Mouse (Mus musculus): ENCODE measurements around the gene Heatr5a.

Gene Heatr5a

GRCm38 (mm10) chr12:51972269-51973065, 1.3 kb upstream of the Heatr5a start:
- peak in 1 of 2 experiments; percentile 39 for DNase-seq (ENCODE audit: low spot score in 2 of 2)

- DNase-seq (ENCODE audit: low spot score in 2 of 2), result peak in 1 of 2 experiments; percentile 67
Measured at GRCm38 (mm10) chr12:51970352-51971069, 610 bp downstream of the Heatr5a start.

- no peak for DNase-seq (ENCODE audit: low spot score in 2 of 2)
Measured at GRCm38 (mm10) chr12:51969876-51970275, 1.2 kb downstream of the Heatr5a start.

GRCm38 (mm10) chr12:51969092-51969491, 2.0 kb downstream of the Heatr5a start:
- no peak for DNase-seq (ENCODE audit: low spot score in 2 of 2)

- no peak for DNase-seq (ENCODE audit: low spot score in 2 of 2)
Measured at GRCm38 (mm10) chr12:51967915-51968595, 3.1 kb downstream of the Heatr5a start.

- no peak for DNase-seq (ENCODE audit: low spot score in 2 of 2)
Measured at GRCm38 (mm10) chr12:51957626-51958025, 13.5 kb downstream of the Heatr5a start.

GRCm38 (mm10) chr12:51952309-51952708, 18.8 kb downstream of the Heatr5a start:
- no peak for DNase-seq (ENCODE audit: low spot score in 2 of 2)

- no peak for DNase-seq (ENCODE audit: low spot score in 2 of 2)
Measured at GRCm38 (mm10) chr12:51947498-51947945, 23.6 kb downstream of the Heatr5a start.

- no peak for DNase-seq (ENCODE audit: low spot score in 2 of 2)
Measured at GRCm38 (mm10) chr12:51945331-51945730, 25.8 kb downstream of the Heatr5a start.

- DNase-seq (ENCODE audit: low spot score in 2 of 2), result no peak
Measured at GRCm38 (mm10) chr12:51939848-51940247, 31.3 kb downstream of the Heatr5a start.

GRCm38 (mm10) chr12:51937938-51938337, 33.2 kb downstream of the Heatr5a start:
- DNase-seq (ENCODE audit: low spot score in 2 of 2), result no peak

- no peak for DNase-seq (ENCODE audit: low spot score in 2 of 2)
Measured at GRCm38 (mm10) chr12:51929630-51930029, 41.5 kb downstream of the Heatr5a start.

GRCm38 (mm10) chr12:51917191-51917590, 53.9 kb downstream of the Heatr5a start:
- DNase-seq (ENCODE audit: low spot score in 2 of 2), result no peak

GRCm38 (mm10) chr12:51914903-51915670, 56.0 kb downstream of the Heatr5a start:
- DNase-seq (ENCODE audit: low spot score in 2 of 2), result no peak

- DNase-seq (ENCODE audit: low spot score in 2 of 2), result no peak
Measured at GRCm38 (mm10) chr12:51909202-51909601, 61.9 kb downstream of the Heatr5a start.

GRCm38 (mm10) chr12:51907543-51907942, 63.6 kb downstream of the Heatr5a start:
- no peak for DNase-seq (ENCODE audit: low spot score in 2 of 2)

GRCm38 (mm10) chr12:51900551-51900950, 70.6 kb downstream of the Heatr5a start:
- no peak for DNase-seq (ENCODE audit: low spot score in 2 of 2)

- DNase-seq (ENCODE audit: low spot score in 2 of 2), result no peak
Measured at GRCm38 (mm10) chr12:51896901-51897300, 74.2 kb downstream of the Heatr5a start.

GRCm38 (mm10) chr12:51888609-51889008, 82.5 kb downstream of the Heatr5a start:
- no peak for DNase-seq (ENCODE audit: low spot score in 2 of 2)

GRCm38 (mm10) chr12:51887301-51888290, 83.5 kb downstream of the Heatr5a start:
- peak in 1 of 2 experiments; percentile 46 for DNase-seq (ENCODE audit: low spot score in 2 of 2)

Data from spleen, postnatal 10 days (tissue).